Mouse (Mus musculus): ENCODE measurements around the gene Hs6st3.

- no peak for TF ChIP-seq CTCF (IDR thresholded peaks at IDR 0.05; ENCODE audit: low read depth)
- no peak for TF ChIP-seq EP300 (IDR thresholded peaks at IDR 0.05; ENCODE audit: low read depth)
Observed at GRCm38 (mm10) chr14:119908032-119908675, 770.0 kb downstream of the Hs6st3 start.

Data from liver, embryonic 14.5 days (tissue).